Mouse (Mus musculus) liver, postnatal 0 days (tissue): ENCODE results near the gene St6galnac1. TPM values are rescaled to one million over a fixed set of nuclear protein-coding genes. Genes with fewer than 3 reads are reported as not detected.
"Not testable (repeated sequence)": the region's sequence is repeated elsewhere in the genome, so short reads cannot be mapped to it uniquely, and the experiment has no call there.

Source experiments
- ATAC-seq: fragments of 200-750 bp; cut with Nextera tagmentation; 2 replicates; pipeline ENCODE4 v1.8.0; 2017; ENCODE audit warnings: mild to moderate bottlenecking, moderate library complexity
- DNase-seq: peaks from one replicate; pipeline ENCODE4 v3.0.0-alpha.2; 2016
- H3K27ac ChIP-seq: fragments of 300-500 bp; sonication (generic); 2 replicates; pipeline ENCODE4 v1.5.1; 2014; ENCODE audit warnings: antibody characterized with exemption, moderate library complexity, mild to moderate bottlenecking, low read depth
- H3K27me3 ChIP-seq: fragments of 300-500 bp; sonication (generic); 2 replicates; pipeline ENCODE4 v1.6.1; 2014; ENCODE audit warnings: low read length, control low read depth, mixed read lengths; ENCODE audit not compliant: insufficient read depth
- H3K36me3 ChIP-seq: fragments of 300-500 bp; sonication (generic); replicated peaks from 2 replicates; pipeline ENCODE4 v1.6.1; 2014; ENCODE audit warnings: mild to moderate bottlenecking, control low read depth, low read length, moderate library complexity, mixed read lengths; ENCODE audit not compliant: insufficient read depth
- H3K4me1 ChIP-seq: fragments of 300-500 bp; sonication (generic); 2 replicates; pipeline ENCODE4 v1.6.1; 2014; ENCODE audit warnings: antibody characterized with exemption, mild to moderate bottlenecking, control low read depth; ENCODE audit not compliant: insufficient read depth
- H3K4me2 ChIP-seq: fragments of 300-500 bp; sonication (generic); 2 replicates; pipeline ENCODE4 v1.6.1; 2014; ENCODE audit warnings: low read depth, mild to moderate bottlenecking, low read length, moderate library complexity, mixed read lengths
- H3K4me3 ChIP-seq: fragments of 300-500 bp; sonication (generic); 2 replicates; pipeline ENCODE4 v1.5.1; 2014; ENCODE audit warnings: low read depth, low read length
- H3K9ac ChIP-seq: fragments of 300-500 bp; sonication (generic); replicated peaks from 2 replicates; pipeline ENCODE4 v1.6.1; 2014; ENCODE audit warnings: mild to moderate bottlenecking, moderate library complexity
- H3K9me3 ChIP-seq: fragments of 300-500 bp; sonication (generic); 2 replicates; pipeline ENCODE4 v1.6.1; 2016; ENCODE audit warnings: mild to moderate bottlenecking, control low read depth, low read length, mixed read lengths
- CTCF ChIP-seq: sonication (generic); IDR thresholded peaks from 2 replicates; pipeline ENCODE4 v1.5.1; 2016; ENCODE audit warnings: antibody characterized with exemption, low read depth
- EP300 ChIP-seq: IDR thresholded peaks from 2 replicates; pipeline ENCODE4 v1.6.1; 2016; ENCODE audit warnings: antibody characterized with exemption, low read depth, mild to moderate bottlenecking
- WGBS: fragments of 180-500 bp; shearing (Covaris S2); extraction: QIAGEN DNeasy Blood & Tissue Kit; methylation state at CpG from one replicate; pipeline ENCODE4 v1.1.7; 2014; ENCODE audit not compliant: insufficient replicate concordance; 5-methylcytosine and 5-hydroxymethylcytosine counted together
- polyA plus RNA-seq: library from polyadenylated mRNA; unstranded; fragments of >200 nt; fragmentation: Nextera tagmentation; extraction: Ambion mirVana; gene quantifications from 2 replicates; pipeline ENCODE4 v1.2.1, GENCODE M21; 2015

St6galnac1 gene
- polyA plus RNA-seq, 1 experiment from 2014 or later, result not detected

DNA sequence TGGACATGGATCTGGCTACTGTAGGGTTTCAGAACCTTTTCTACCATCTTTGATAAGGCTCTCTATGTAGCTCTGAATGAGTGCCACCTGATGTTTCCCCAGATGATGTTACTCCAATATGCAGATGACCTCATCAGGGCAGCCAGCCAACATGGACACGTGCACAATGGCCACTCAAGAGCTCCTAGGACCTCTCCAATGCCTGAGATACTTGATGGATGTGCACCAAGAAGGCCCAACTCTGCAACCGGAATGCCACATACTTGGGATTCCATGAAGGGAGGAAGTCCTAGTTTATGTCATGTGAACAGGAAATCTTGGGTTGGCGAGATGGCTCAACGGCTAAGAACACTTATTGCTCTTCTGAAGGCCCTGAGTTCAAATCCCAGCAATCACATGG is 20.1 kb downstream of the St6galnac1 start:
- no peaks in the 10 kb centered on the region for H3K9me3 ChIP-seq
- H3K4me2 ChIP-seq, result no peak overlapping the region
- no peak overlapping the region for H3K27ac ChIP-seq
- DNase-seq (no peak), ATAC-seq (no peak)
- H3K36me3 ChIP-seq, result no peaks in the 10 kb centered on the region
- no peaks in the 10 kb centered on the region for H3K4me1 ChIP-seq
- no peak overlapping the region for H3K9ac ChIP-seq
- WGBS, result 69% methylated on average over 4 of the region's 4 CpGs
- no peak for TF ChIP-seq EP300
- H3K4me3 ChIP-seq, result no peak overlapping the region
- H3K27me3 ChIP-seq, result no peaks in the 10 kb centered on the region

DNA sequence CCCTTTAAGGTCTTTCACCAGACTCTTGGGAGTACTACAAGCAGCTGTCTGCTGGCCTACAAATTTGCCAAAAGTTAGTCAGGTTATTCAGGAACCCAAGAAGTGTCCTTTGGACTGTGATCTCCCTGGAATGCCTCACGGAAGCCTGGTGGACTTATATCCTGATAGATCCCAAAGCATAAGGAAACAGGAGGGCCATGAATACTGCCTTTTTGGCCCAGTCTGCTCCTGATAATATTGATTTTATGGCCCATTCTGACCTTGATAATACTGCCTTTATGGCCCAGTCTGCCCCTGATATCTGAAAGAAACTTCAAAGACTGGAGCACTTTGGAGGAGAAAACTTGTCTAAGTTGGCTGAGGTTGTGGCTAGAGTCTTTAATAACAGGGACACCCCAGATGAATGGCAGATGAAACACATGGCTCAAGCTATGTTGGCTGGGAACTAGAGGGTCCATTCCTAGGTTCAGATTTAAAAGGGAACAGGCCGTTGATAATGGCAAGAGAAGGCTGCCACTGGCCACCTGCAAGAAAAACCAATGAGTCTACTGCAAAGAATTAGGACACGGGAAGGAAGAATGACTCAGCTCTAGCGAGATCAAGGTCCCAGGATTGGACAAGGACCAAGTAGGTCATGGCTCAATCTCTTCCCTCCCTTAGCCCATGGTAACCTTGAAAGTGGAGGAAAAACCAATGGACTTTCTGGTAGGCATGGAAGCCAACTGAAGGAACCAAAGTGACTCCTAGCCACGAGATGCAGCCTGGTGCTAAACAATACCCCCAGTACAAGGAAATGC is 21.4 kb downstream of the St6galnac1 start:
- Histone ChIP-seq H3K4me1 (no peaks in the 10 kb centered on the region), H3K27ac (no peak overlapping the region), H3K4me3 (no peak overlapping the region), H3K9ac (no peak overlapping the region), H3K36me3 (no peaks in the 10 kb centered on the region), H3K27me3 (no peaks in the 10 kb centered on the region), H3K9me3 (no peaks in the 10 kb centered on the region), H3K4me2 (no peak overlapping the region)
- TF ChIP-seq EP300 (no peak), CTCF (no peak)
- no peak for ATAC-seq
- WGBS, result 74% methylated on average over 5 of the region's 5 CpGs
- no peak for DNase-seq

- H3K27me3 ChIP-seq, result no peaks in the 10 kb centered on the region
- H3K9ac ChIP-seq, result no peak overlapping the region
- H3K36me3 ChIP-seq, result no peaks in the 10 kb centered on the region
- DNase-seq, result no peak
- no peak for TF ChIP-seq EP300
- TF ChIP-seq CTCF, result no peak
- no peaks in the 10 kb centered on the region for H3K9me3 ChIP-seq
- no peak overlapping the region for H3K4me3 ChIP-seq
- no peak overlapping the region for H3K4me2 ChIP-seq
- no peak overlapping the region for H3K27ac ChIP-seq
- no peaks in the 10 kb centered on the region for H3K4me1 ChIP-seq
- 72% methylated on average over 8 of the region's 8 CpGs for WGBS
- ATAC-seq, result no peak
Measured at GRCm38 (mm10) chr11:116749733-116750132, 25.6 kb downstream of the St6galnac1 start.

DNA sequence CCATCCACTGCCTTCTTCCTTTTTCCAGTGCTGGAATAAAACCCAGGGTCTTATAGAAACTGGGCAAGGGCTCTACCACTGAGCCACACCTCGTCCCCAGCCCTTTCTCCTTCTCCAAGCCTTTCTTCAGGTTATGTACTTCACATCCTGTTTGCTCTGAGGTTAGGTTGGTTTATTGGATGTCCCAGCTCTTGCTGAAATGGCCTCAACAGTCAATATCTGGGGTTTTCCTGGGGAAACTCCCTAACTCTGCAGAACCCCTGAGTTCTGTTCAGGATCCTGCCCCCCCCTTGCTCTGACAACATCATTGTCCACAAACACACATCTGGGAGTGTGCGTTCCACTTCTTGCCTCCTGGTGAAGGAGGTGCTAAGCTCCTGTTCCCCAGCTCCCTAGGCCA is 26.6 kb downstream of the St6galnac1 start:
- H3K27me3 ChIP-seq, H3K4me2 ChIP-seq: not testable (repeated sequence)
- 57% methylated on average over 2 of the region's 2 CpGs for WGBS

DNA sequence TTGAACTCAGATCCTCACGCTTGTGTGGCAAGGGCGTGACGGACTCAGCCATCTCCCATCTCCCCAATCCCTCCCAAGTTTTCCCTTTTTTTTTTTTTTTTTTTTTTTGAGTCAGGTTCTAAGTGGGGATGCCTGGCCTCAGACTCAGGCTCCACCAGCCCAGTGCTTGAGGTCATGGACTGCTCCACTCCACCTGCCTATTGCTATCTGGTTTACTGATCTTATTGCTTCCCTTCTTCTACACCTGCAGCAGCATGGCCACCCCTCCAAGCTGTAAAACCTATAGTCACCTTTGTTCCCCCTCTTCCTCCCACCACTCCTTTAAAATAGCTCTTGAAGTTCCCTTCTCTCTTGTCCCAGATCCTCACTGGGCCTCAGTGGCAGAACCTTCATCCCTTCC is 28.5 kb downstream of the St6galnac1 start:
- DNase-seq, result not testable (repeated sequence)

More for the DNA sequence above, 26.6 kb downstream of the St6galnac1 start:
- ATAC-seq, H3K9me3 ChIP-seq, H3K4me1 ChIP-seq, H3K4me3 ChIP-seq, H3K36me3 ChIP-seq, H3K9ac ChIP-seq, DNase-seq, H3K27ac ChIP-seq: not testable (repeated sequence)

DNA sequence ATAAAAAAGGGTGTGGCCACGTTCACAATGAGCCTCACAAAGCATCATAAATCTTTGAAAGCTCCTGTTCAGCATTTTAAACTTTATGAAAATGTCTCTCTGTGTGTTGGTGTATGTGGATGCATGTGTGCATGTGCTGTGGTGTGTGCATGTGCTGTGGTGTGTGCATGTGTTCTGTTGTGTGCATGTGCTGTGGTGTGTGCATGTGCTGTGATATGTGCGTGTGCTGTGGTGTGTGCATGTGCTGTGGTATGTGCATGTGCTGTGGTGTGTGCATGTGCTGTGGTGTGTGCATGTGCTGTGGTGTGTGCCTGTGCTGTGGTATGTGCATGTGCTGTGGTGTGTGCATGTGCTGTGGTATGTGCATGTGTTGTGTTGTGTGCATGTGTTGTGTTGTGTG is 29.9 kb downstream of the St6galnac1 start:
- WGBS, result 66% methylated on average over 2 of the region's 2 CpGs
- not testable (repeated sequence) for H3K27me3 ChIP-seq, H3K9ac ChIP-seq, ATAC-seq, H3K4me2 ChIP-seq, H3K36me3 ChIP-seq, DNase-seq, H3K4me3 ChIP-seq, H3K27ac ChIP-seq, H3K4me1 ChIP-seq, H3K9me3 ChIP-seq

More for the DNA sequence above, 28.5 kb downstream of the St6galnac1 start:
- not testable (repeated sequence) for H3K27ac ChIP-seq, H3K4me3 ChIP-seq, H3K27me3 ChIP-seq, ATAC-seq, H3K4me1 ChIP-seq, H3K36me3 ChIP-seq, H3K9me3 ChIP-seq, H3K9ac ChIP-seq, H3K4me2 ChIP-seq
- 84% methylated on average over 3 of the region's 3 CpGs for WGBS

DNA sequence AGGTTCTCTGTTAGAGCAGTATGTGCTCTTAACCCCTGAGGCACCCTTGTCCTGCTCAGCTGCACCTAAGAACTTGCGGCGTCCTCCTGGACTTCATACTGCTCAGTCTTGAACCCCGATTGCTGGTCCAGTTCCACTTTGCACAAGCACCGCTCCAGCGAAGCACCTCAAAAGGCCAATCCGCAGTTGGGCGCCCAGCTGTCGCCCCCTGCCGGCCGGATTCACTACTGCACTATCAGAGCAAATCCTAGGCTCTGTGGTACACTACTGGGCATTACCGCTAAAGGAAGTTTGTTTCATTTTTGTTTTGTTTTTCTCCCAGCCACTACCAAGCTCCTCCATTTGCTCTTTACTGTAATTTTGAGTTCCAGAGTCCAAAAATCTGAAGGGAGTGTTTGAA is 36.9 kb downstream of the St6galnac1 start:
- Histone ChIP-seq H3K4me1 (no peaks in the 10 kb centered on the region), H3K27me3 (no peaks in the 10 kb centered on the region), H3K4me2 (no peak overlapping the region), H3K9ac (no peak overlapping the region), H3K36me3 (no peaks in the 10 kb centered on the region), H3K27ac (no peak overlapping the region), H3K9me3 (no peaks in the 10 kb centered on the region), H3K4me3 (no peak overlapping the region)
- WGBS, result 44% methylated on average over 11 of the region's 11 CpGs
- TF ChIP-seq CTCF (peak; percentile 56), EP300 (no peak)
- no peak for ATAC-seq
- peak; percentile 32 for DNase-seq
